Mouse (Mus musculus): ENCODE data around the gene Ctdspl.

Ctdspl gene

DNA sequence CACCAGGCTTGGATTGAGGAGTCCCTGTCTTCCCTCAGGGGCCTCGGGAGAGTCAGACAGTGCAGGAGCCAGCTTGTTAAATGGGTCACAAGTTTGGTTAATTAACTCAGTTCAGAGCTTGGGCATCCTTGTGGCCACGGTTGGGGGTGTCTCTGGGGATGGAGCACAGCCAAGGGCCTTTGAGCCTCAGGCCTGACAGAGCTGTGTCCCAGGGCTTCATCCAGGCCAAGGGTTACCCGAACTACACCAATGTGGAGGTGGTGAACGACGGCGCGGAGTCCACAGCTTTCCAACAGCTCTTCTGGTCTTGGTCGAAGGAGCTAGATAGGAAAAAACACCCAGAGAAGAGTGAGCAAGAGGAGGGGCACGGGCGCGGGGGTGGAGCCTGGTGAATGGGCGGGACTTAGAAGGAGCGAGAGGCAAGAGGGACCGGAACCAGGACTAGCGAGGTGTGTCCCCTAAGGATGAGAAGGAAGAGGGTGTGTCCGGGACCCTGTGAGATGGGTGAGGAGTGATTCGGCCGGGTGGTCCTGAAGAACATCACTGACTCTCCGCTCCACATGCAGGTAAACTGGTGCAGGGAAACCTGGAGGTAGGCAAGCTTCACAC, 136.9 kb downstream of the Ctdspl start:
- DNase-seq (ENCODE audit: low spot score), result no peak

DNA sequence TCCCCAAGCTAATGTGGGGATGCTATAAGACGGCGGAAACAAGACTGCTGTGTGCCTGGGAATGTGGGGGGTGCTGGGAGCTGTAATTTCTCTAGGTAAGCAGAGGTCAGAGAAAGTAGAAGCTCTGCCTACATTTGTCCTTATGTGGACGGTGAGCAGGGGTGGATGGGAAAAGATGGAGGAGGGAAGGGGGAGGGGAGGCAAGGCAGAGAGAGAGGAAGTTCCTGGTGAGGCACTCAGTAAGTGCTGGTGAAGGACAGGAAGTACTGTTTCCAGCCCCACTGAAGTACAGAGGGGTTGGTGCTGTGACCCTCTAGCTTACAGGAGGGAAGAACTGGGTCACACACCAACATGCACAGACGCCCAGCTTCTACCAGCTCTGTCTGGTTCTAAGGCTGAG, 138.0 kb downstream of the Ctdspl start:
- no peak for DNase-seq (ENCODE audit: low spot score)

GRCm38 (mm10) chr9:119067601-119068000, 141.3 kb downstream of the Ctdspl start:
- DNase-seq (ENCODE audit: low spot score), result peak; percentile 84

DNA sequence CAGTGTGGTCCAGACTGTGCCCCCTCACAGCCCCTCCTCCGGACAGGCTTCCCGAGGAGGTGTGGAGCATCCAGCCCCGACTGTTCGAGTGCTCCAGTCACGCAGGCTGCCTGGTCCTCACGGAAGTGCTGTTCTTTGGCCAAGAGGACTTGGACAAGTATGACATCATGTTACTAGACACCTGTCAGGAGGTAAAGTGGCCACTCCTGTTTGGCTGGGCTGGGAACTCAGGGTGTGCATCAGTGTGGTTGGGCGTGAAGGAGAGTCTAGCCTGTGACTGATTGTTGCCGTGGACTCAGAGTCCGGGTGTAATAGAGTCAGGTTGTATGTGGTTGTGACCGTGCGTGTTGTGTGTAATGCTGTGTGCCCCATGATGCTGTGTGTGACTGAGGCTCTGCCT, 142.0 kb downstream of the Ctdspl start:
- DNase-seq (ENCODE audit: low spot score), result no peak

DNA sequence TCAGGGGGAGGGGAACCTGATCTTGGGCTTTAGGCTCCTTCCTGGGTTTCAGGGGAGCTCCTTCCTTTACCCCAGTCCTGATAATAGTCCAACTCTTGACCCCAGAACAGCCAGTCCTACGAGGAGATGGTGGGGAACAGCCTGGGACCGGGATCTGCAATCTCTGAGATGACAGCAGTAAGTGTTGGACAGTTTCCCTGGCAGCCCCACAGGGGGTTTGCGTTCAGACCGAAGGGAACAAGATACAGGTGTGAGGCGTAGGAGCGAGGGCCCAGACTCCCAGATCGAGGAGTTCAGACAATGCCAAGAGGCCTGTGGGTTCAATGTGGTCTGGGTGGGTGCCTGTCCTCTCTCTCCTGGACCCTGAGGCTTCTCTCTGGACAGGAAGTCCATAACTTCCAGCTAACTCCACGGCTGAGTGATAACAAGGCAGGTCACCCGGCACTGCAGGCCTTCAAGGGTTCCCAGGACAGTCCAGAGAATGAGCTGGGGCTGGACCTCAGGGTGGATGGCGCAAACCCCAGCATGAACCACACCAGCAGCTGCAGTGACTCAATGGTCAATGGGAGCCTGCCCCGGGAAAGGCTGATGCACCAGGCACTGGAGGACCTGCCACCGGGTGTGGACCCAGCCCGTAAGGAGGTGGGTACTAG, 144.0 kb downstream of the Ctdspl start:
- DNase-seq (ENCODE audit: low spot score), result no peak

DNA sequence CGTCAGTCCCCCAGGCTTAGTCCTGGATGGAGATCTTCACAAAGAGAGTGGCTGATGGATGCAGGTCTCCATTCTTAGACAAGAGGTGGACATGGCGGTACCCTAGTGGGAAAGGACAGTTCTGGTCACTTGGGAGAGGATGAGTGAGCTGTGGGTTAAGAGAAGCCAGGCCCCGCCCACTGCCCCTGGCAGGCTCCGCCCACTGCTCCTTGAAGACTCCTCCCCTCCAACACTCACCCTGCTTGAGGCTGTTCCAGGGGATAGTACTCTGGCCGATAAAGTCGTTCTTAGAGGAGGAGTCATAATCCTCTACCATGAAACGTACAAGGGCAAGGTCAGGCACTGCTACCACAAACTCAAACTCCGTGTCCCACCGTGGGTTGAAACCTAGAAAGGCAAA, 145.5 kb downstream of the Ctdspl start:
- no peak for DNase-seq (ENCODE audit: low spot score)

GRCm38 (mm10) chr9:119073184-119073895, 147.1 kb downstream of the Ctdspl start:
- DNase-seq (ENCODE audit: low spot score), result no peak

- DNase-seq (ENCODE audit: low spot score), result no peak
Measured at GRCm38 (mm10) chr9:119075685-119076084, 149.4 kb downstream of the Ctdspl start.

DNA sequence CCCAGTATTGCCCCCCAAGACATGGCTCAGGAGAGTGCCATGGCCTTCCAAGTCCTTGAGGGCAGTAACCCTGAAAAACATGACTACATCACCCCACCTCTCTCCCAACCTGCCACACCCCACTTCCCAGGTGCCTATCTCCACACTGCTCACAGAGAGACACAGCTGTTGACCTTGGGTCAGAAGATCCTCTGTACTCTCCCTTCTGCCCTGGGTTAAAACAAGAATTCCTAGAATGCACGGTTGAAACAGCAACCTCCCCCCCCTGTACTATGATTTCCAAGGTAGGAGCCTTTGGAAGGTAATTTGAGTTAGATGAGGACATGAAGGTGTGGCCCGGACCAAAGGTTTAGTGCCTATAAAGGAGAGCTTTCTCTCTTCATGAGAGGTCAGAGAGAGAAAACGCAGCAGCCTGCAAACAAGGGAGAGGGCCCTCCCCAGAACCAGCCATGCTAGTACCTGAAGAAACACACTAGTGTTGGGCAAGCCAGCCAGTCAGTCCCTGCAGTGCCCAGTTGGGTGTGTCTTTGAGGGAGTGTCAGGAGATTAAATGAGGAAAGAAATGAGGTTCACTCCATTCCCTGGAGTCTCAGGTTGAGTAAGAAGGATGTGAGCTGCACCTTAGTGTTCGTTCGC, 153.9 kb downstream of the Ctdspl start:
- DNase-seq (ENCODE audit: low spot score), result no peak

DNA sequence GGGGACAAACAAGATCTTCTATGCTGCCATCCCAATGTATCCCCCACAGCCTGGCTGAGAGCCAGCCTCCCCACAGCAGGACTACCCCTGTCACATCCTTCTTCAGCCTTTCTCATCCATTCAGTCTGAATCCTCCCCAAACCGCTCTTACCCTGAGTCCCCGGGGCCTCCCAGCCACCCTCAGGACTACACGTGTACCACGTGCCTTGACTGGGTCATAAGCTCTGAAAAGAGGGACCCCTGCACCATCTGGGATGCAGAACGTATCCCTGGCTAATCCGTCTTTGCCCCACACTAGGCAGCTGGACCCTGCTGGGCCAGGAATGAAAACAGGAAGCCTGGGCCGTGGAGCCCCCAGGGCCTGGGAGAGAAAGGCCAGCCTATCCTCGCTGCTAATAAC, 155.8 kb downstream of the Ctdspl start:
- no peak for DNase-seq (ENCODE audit: low spot score)

DNA sequence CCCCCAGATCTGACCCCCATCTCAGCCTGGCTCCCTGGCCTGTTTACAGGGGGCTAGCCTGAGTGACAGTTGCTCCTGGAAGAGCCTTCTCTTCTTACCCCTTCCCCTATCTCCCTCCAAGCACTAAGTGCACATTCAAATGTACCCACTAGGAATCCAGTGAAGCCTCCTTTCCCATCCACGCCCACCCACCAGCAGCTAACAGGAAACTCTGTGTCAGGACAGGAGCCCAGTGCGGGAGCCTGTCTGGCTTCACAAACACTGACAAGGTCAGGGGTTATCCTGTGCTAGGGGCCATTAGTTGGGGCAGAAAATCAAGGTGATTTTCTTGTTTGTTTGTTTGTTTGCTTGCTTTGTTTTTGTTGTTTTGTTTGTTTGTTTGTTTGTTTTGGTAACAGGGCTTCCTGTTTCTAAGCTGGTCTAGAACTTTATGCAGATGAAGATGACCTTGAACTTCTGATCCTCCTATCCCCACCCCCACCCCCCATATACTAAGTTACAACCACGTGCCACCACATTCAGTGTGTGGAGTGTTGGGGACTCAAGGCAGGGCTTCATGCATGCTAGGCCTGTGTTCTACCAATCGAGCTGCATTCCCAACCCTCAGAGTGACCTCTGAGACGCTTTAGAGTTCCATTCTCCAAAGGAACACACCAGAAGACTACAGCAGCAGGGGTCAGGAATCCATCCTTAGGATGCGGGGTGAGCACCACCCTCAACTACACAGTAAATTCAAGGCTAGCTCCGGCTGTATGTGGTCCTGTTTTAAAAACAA, 156.6 kb downstream of the Ctdspl start:
- DNase-seq (ENCODE audit: low spot score), result no peak

GRCm38 (mm10) chr9:119083966-119084365, 157.7 kb downstream of the Ctdspl start:
- no peak for DNase-seq (ENCODE audit: low spot score)

DNA sequence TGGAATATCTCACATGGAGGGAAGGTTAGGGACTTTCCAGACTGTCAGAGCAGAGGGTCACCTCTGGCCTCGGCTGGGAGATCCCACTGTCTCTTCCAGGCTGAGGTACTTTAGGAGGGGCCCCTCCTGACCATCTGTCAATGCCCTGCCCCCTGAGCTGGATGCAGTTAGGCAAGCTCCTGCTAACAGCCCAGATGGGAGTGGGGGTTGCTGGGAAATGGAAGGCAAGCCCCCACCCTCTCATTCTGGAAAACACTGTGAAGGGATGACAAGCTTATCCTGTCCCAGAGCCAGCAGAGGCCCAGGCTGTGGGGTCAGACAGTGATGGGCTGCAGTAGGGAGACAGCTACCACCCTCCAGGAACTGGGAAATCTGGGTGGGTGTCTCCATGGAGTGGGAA, 160.2 kb downstream of the Ctdspl start:
- no peak for DNase-seq (ENCODE audit: low spot score)

DNA sequence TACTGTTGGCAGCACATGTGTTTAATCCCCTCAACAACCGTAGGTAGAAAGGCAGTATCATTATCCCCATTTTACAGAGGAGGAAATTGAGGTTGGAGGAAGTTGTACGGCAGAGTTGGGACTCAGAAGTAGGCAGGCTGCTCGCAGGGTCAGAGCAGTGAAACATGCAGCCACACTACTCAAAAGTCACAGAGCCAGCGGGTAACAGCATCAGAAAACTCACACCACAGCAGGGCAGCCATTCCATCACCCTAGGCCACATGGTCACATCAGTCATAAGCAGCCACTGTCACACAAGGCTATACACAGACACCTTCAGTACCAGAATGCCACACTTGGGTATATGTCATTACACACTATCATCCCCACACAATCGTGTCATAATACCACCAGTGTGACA, 161.1 kb downstream of the Ctdspl start:
- no peak for DNase-seq (ENCODE audit: low spot score)

DNA sequence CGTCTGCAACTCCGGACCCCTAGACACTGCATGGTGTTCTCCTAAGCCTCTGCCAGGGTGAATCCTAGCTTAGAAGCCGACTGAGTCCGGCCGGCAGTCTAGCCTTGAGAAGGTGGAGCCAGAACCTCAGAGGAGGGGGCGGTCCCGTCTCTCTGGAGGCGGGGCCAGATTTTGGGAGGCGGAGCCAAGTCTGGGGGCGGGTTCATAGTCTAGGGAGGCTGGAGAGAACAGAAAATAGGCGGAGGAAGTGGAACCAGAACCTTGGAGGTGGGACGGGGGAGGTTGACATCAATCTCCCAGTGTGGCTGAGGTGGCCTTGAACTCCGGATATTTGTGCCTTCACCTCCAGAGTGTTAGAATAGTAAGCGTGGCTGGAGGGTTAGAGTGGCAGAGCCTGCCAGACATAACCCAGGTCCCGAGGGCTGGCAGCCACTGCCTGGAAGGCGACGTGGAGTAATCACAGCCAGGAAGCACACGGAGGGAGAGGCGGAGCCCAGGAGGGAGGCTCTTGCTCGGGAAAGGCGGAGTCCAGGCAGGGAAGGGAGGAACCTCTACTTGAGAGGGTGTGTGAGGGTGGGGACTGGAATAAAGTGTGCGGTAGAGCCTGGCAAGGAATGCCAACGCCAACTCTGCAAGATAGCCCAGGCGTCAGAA, 162.0 kb downstream of the Ctdspl start:
- peak; percentile 81 for DNase-seq (ENCODE audit: low spot score)

DNA sequence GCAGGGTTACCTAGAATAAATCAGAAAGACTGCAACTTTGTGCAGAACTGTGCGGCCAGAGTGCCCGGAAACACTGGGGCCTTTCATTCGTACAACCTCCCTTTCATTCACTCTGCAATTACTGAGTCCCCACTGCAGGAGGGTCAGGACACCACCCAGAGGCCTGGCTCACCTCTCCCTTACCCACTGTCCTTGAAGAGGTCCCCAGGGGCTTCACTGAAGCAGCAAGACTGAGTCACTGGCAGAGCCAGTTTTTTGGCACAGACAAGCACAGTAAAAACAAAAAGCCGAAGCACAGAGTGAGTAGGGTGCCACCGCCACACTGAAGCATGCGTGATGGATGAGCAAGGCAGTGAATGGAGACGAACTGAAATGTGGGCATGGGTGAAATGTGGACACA, 163.2 kb downstream of the Ctdspl start:
- DNase-seq (ENCODE audit: low spot score), result no peak

GRCm38 (mm10) chr9:119090462-119090861, 164.2 kb downstream of the Ctdspl start:
- no peak for DNase-seq (ENCODE audit: low spot score)

DNA sequence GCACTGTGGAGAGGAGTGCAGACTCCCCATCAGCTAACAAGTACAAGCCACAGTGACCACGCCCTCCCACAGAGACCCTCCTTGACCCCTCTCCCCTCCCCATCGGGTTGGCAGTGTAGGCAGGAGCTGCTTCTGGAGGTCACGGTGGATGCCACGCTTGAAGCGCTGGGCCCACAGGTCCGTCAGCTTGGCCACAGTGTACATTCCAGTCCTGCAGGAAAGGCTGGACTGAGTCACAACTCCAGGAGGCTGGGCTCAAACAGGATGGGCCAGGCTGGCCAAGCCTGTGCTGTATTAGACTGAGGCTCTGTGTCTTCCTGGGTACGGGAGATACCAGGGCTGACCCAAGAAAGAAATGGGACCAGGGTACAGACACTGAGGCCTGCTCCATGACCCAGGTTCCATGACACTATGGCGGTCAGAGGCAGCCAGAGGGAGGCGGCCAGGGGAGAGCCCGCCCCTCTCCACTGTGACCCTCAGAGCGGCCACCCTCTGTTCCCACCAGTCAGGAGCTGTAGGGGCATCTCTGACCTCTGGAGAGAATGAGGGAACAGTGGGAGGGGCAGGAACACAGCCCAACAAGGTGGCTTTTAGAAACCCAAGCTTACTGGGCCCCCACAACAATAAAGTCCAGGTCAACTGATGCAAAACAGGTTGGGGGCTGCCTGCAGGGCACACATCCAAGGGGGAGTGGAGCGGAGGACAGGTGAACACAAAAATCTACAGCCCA, 165.5 kb downstream of the Ctdspl start:
- no peak for DNase-seq (ENCODE audit: low spot score)

DNA sequence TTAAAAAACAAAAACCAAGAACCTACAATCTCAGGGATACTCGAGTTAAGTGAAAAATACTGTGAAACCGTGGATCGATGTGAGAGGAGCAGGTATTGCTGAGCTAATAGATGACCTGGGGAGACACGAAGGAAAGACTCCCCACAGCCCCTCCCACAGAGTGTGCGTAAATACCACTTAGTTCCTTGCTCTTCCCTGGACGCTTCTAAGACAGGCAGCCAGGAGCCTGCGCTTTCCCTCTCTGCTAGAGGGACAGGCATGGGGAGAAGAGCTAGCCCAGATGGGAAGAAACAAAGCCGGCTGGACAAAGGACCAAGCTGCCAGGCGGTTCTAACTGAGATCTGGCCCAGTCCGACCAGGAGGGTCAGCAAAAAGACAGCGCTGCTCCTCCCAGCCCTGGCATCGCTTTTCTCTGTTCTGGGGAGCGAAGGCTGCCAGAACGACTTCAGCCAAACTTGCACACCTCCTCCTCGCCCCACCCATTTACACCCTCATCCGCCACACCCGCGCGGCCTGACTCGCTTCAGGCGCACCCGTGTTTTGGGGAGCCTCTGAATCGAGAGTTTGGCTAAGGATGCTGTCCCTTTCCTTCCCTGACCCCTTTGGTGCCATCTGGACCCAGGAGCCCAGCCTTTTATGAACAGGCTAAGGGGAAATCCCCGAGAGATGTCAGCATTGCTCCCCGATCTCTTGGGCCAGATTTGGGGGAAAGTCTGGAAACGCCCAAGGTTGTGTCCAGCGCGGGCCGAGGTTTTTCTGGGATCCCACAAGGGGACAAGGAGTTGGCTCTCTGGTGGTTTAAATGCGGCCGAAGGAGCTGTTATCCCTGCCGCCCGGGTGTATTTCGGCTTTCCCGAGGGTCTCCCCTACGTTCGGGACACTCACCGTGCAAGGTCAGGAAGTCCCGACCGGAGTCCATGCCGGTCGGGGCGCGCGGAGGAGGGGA, 166.5 kb downstream of the Ctdspl start:
- no peak for DNase-seq (ENCODE audit: low spot score)
